Mouse (Mus musculus): Measurements from ENCODE around the gene Hs3st4.

Hs3st4 gene

DNA sequence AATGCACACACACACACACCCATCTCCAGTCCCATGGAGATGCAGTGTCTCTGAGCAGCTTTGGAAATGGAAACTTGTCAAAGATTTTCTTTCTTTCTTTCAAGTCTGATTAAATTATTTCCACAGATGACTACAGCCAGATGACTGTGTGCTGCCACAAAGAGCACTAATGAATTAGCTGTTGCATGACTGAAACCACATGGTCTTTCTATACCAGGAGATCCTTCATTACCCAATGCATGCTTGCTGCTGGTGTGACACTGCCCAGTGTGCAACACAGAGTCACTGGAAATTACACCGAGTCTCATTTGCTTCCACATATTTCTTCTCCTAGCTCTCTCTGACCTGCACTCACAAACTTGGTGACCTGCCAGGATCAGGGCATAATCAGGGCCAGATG lies 353.0 kb downstream of the Hs3st4 start:
- in situ Hi-C loops (cut with MboI; ENCODE audit: low sequenced_read_pairs), result no loop called here

DNA sequence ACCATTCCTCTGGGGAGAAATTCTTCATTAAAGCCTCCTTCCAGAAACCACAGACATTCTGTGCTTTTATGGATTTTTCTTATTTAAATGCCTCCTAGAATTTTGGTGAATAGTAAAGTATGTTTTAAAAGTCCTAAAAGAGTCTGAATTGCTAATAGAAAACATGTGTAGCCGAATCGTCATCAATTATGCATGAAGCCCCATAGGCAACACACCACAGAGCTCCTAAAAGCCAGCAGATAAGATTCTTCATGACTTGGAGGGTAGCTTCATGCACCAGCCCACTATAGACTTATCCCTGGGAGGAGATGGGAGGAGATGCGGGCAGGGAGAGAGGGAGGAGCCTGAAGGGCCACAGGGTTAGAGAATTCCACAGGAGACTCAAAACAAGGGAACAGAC lies 358.8 kb downstream of the Hs3st4 start:
- in situ Hi-C loops (cut with MboI; ENCODE audit: low sequenced_read_pairs), result no loop called here

DNA sequence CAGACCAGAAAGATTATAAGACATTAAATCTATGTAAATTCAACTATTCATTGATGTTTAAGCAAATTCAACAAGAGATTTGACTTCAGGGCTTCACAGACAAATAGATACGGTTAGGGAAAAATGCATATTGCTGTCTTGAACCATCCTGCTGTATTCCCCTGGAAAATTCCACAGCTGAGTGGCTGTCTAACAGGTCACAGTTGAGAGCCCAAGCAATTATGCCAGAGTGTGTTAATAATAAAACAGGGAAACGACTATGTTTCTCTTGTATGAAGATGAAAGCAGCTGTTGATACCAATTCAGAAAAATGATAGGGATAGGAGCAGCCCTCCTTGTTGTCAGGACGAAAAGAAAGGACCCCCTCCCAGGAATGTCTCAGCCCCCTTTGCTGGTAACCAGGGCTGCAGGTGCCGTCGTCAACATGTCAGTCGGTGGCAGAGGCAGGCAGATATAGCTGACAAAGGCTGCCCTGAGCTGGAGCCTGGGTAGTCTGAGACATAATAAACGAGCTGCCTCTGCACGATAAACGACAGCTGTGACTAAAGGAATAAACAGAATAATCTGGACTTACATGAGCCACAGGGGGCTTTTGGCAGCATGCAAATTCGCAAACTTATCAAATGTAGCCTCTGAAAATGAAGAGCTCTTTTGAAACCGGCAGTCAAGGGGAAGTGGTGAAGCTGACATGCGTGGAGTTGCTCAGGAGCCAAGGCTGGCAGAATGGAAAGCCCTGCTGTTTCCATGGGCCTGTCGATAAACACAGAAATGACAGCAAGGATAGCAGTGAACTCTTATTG lies 364.7 kb downstream of the Hs3st4 start:
- in situ Hi-C loops (cut with MboI; ENCODE audit: low sequenced_read_pairs), result no loop called here

DNA sequence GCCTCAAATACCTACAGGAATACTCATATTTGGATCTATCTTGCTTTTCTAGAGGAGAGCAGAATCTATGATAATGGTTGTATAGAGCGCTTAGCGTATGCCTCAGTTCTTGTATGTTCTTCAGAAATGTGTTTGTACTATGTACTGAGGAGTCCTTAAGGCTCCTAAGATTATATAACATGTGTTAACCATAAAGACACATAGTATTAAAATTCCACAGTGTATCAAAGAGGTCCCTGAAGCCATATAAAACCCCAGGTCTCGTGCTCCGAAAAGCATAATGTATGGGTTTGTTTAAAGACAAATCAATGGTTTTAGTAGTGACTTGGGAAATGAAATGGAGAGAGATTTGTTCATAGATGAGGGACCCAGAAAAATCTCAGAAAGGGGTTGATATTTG lies 371.4 kb downstream of the Hs3st4 start:
- in situ Hi-C loops (cut with MboI; ENCODE audit: low sequenced_read_pairs), result no loop called here

DNA sequence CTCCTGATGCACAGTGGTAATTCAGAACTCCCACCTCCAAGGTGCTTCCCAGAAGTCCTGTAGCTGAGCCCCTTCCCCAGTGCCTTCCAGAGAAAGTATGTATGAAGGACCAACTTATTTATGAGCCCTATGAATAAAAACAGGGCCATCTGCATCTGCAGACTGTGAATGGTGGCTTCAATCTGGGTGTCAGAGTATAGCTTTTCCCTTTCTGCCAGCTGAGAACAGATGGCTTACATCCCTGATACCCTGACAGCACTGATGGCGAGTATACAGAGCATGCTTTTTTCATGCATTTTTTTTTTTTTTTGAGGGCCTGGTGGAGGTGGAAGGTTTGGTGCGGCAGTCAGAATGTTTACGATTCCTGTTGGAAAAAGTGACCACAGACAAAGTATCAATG lies 375.4 kb downstream of the Hs3st4 start:
- in situ Hi-C loops (cut with MboI; ENCODE audit: low sequenced_read_pairs), result no loop called here

DNA sequence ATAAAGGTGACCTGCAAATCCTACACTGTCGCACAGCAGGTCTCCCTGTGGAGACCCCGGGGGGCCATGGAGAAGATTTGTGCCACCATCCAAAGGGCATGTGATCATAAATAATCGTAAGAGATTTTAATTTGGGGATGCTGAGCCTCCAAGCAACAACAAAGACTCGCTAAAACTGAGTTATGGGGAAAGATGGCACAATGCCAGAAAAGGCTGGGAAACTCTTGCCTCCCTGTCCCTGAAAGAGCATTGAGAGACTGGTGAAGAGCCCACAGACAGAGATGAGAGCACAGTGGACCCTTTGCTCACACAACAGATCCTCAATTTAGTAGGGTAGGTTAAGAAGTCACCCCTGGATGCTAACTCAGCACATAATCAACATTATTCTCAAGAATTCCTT lies 377.2 kb downstream of the Hs3st4 start:
- in situ Hi-C loops (cut with MboI; ENCODE audit: low sequenced_read_pairs), result no loop called here

DNA sequence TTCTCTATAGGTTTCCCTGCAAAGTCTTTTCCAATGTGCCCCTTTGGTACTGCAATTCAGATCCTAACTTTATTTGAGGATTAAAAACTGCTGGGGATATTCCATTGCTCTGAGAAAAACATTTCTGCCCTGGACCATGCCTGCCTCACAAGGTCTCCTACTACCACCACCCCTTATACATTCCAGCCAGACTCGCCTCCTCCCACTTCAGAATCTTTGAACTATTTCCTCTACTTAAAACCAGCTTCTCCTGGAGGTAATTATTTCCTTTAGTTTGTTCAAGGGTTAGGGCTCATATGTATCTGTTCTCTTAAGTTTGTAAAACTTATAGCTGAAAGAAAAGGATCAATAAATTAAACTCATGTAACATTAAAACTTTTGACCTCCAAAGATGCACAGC lies 389.6 kb downstream of the Hs3st4 start:
- in situ Hi-C loops (cut with MboI; ENCODE audit: low sequenced_read_pairs), result no loop called here

DNA sequence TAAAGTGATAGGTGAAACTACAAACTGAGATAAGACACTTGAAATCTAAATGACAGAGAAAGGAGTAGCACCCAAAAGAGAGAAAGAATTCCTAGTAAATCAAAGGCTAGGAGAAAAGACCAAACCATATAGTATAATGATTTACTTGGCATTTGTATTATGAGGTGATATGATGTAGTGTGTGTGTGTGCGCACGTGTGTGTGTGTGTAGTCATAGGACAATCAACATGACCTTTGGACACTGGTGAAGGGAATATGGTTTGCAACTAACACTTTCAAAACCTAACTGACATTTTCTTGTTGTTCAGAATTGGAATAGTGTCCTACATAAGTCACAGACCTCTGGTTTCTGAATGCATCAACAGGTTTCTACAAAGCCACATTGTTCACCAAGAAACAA lies 390.0 kb downstream of the Hs3st4 start:
- in situ Hi-C loops (cut with MboI; ENCODE audit: low sequenced_read_pairs), result no loop called here

DNA sequence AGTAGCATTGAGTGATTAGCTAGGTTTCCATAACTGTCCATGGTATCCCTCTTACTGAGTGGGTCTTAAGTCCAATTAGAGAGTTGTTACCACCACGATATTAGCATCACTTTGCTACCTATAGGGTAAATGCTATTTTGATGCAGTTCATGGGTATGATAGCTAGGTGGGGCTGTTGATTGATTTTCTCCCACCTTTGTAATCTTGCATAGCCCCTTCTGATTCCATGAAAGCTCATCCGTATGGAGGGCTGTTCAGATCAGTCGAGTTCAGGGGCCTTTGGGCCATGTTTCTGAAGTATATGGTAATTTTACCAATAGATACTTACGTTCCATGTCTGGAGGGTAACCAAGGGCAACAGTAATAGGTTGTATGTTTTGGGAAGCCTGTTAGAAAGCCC lies 400.8 kb downstream of the Hs3st4 start:
- in situ Hi-C loops (cut with MboI; ENCODE audit: low sequenced_read_pairs), result no loop called here

DNA sequence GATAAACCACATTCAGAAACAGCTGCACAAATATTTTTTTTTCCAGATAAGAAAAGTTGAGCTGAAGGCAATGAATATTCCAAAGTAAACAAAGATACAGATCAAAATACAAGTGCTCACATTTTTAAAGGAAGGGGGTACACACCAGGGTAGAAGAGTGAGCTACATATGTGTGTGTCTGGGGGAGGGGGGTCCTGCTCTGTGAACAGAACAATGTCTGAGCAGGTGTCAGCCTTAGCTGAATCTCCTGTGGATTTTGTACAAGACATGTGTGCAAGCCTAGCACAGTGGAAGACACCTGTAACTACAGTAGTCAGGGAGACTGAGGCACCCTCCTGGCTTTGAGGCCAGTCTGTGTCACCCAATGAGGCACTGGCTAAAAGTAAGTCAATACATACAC lies 416.5 kb downstream of the Hs3st4 start:
- in situ Hi-C loops (cut with MboI; ENCODE audit: low sequenced_read_pairs), result no loop called here

DNA sequence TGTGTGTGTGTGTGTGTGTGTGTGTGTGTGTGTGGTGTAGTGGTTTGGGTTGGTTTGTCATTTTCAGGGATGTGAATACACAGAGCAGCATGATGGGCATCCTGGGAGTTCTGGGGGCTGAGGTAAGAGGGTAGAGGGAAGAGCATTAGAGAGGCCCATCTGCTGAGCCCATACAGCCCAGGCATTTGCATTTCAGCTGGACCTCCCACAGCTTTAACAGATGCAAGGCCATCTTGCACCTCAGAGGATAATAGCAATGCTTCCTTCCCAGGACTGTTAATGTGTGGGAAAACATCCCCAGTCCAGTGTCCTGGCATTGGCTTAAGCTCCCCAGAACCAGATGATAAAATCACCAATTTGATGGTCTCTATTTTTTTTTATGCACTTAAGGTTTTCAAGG lies 444.3 kb downstream of the Hs3st4 start:
- in situ Hi-C loops (cut with MboI; ENCODE audit: low sequenced_read_pairs), result no loop called here
